Mouse (Mus musculus) forebrain, embryonic 15.5 days (tissue): ENCODE measurements at regions not wholly inside any gene's neighbourhood (a gene's known extent, or its start where the extent isn't known, plus 50 kb on each side); places are given as distances from the start of the nearest gene placed in this dataset.

Source experiments
- ATAC-seq: fragments of 200-750 bp; cut with Nextera tagmentation; replicated peaks from 2 replicates; pipeline ENCODE4 v1.8.0; 2017; ENCODE audit warnings: mild to moderate bottlenecking, moderate TSS enrichment, moderate library complexity
- H3K27ac ChIP-seq: fragments of 300-500 bp; sonication (generic); replicated peaks from 2 replicates; pipeline ENCODE4 v1.5.1; 2015; ENCODE audit warnings: mild to moderate bottlenecking, inconsistent platforms
- H3K27me3 ChIP-seq: fragments of 300-500 bp; sonication (generic); 2 replicates; pipeline ENCODE4 v1.6.1; 2015; ENCODE audit warnings: inconsistent platforms
- H3K36me3 ChIP-seq: fragments of 300-500 bp; sonication (generic); 2 replicates; pipeline ENCODE4 v1.6.1; 2015; ENCODE audit warnings: mild to moderate bottlenecking, inconsistent platforms
- H3K4me1 ChIP-seq: fragments of 300-500 bp; sonication (generic); 2 replicates; pipeline ENCODE4 v1.6.1; 2015; ENCODE audit warnings: inconsistent platforms
- H3K4me2 ChIP-seq: fragments of 300-500 bp; sonication (generic); replicated peaks from 2 replicates; pipeline ENCODE4 v1.6.1; 2015; ENCODE audit warnings: mild to moderate bottlenecking, inconsistent platforms
- H3K4me3 ChIP-seq: fragments of 300-500 bp; sonication (generic); 2 replicates; pipeline ENCODE4 v1.5.1; 2015; ENCODE audit warnings: mild to moderate bottlenecking, inconsistent platforms
- H3K9ac ChIP-seq: fragments of 300-500 bp; sonication (generic); replicated peaks from 2 replicates; pipeline ENCODE4 v1.6.1; 2015; ENCODE audit warnings: mild to moderate bottlenecking, inconsistent platforms
- H3K9me3 ChIP-seq: fragments of 300-500 bp; sonication (generic); 2 replicates; pipeline ENCODE4 v1.6.1; 2016; ENCODE audit warnings: inconsistent platforms
- WGBS: fragments of 180-500 bp; shearing (Covaris S2); methylation state at CpG from one replicate; pipeline ENCODE4 v1.1.7; 2015; ENCODE audit warnings: mixed read lengths; 5-methylcytosine and 5-hydroxymethylcytosine counted together

- Histone ChIP-seq H3K4me2 (no peak overlapping the region), H3K27ac (0 out of 2 replicates have a peak overlapping the region, but pooled peaks have one; percentile 17), H3K9ac (no peak overlapping the region), H3K4me1 (peaks cover 14% of the 10 kb centered on the region), H3K4me3 (no peak overlapping the region), H3K36me3 (no peaks in the 10 kb centered on the region), H3K27me3 (no peaks in the 10 kb centered on the region), H3K9me3 (no peaks in the 10 kb centered on the region)
- 13% methylated on average over 4 of the region's 4 CpGs for whole genome bisulfite sequencing
- ATAC-seq: peak; percentile 87
Observed at GRCm38 (mm10) chr10:9569277-9569676, 105.7 kb downstream of the Samd5 start.

GRCm38 (mm10) chr10:9557517-9558065 is 117.4 kb downstream of the Samd5 start:
- Histone ChIP-seq H3K36me3 (no peaks in the 10 kb centered on the region), H3K9me3 (no peaks in the 10 kb centered on the region), H3K9ac (no peak overlapping the region), H3K27me3 (no peaks in the 10 kb centered on the region), H3K27ac (no peak overlapping the region), H3K4me3 (no peak overlapping the region), H3K4me2 (no peak overlapping the region), H3K4me1 (no peaks in the 10 kb centered on the region)
- no peak for ATAC-seq
- WGBS: 24% methylated on average over 4 of the region's 4 CpGs

- Histone ChIP-seq H3K4me2 (no peak overlapping the region), H3K36me3 (no peaks in the 10 kb centered on the region), H3K27ac (no peak overlapping the region), H3K4me3 (no peak overlapping the region), H3K27me3 (no peaks in the 10 kb centered on the region), H3K9me3 (no peaks in the 10 kb centered on the region), H3K4me1 (no peaks in the 10 kb centered on the region), H3K9ac (no peak overlapping the region)
- ATAC-seq: no peak
- WGBS: 51% methylated on average over 1 of the region's 1 CpGs
Observed at GRCm38 (mm10) chr10:9557092-9557491, 117.9 kb downstream of the Samd5 start.

- 12% methylated on average over 3 of the region's 3 CpGs for WGBS
- Histone ChIP-seq H3K4me3 (no peak overlapping the region), H3K36me3 (no peaks in the 10 kb centered on the region), H3K27me3 (no peaks in the 10 kb centered on the region), H3K27ac (no peak overlapping the region), H3K4me1 (no peaks in the 10 kb centered on the region), H3K9ac (no peak overlapping the region), H3K9me3 (no peaks in the 10 kb centered on the region), H3K4me2 (no peak overlapping the region)
- ATAC-seq: no peak; the same call in 1 of the 2 replicates
Observed at GRCm38 (mm10) chr10:9553946-9554345, 121.1 kb downstream of the Samd5 start.

- Histone ChIP-seq H3K9ac (no peak overlapping the region), H3K4me3 (no peak overlapping the region), H3K9me3 (no peaks in the 10 kb centered on the region), H3K4me2 (no peak overlapping the region), H3K27me3 (no peaks in the 10 kb centered on the region), H3K27ac (no peak overlapping the region), H3K36me3 (no peaks in the 10 kb centered on the region), H3K4me1 (peaks cover 8% of the 10 kb centered on the region)
- 78% methylated on average over 10 of the region's 10 CpGs for WGBS
- no peak for ATAC-seq
Observed at GRCm38 (mm10) chr10:9549913-9550709, 124.9 kb downstream of the Samd5 start.

GRCm38 (mm10) chr10:9545807-9546206 is 129.2 kb downstream of the Samd5 start:
- H3K4me3 ChIP-seq: no peak overlapping the region
- H3K9ac ChIP-seq: no peak overlapping the region
- H3K4me2 ChIP-seq: no peak overlapping the region
- H3K27ac ChIP-seq: no peak overlapping the region
- H3K27me3 ChIP-seq: no peaks in the 10 kb centered on the region
- no peak; the same call in 1 of the 2 replicates for ATAC-seq
- H3K36me3 ChIP-seq: no peaks in the 10 kb centered on the region
- H3K4me1 ChIP-seq: peaks cover 10% of the 10 kb centered on the region
- no peaks in the 10 kb centered on the region for H3K9me3 ChIP-seq
- WGBS: 19% methylated on average over 6 of the region's 6 CpGs

GRCm38 (mm10) chr10:9544041-9544786 is 130.8 kb downstream of the Samd5 start:
- Histone ChIP-seq H3K4me3 (no peak overlapping the region), H3K4me1 (peaks cover 10% of the 10 kb centered on the region), H3K27me3 (no peaks in the 10 kb centered on the region), H3K9me3 (no peaks in the 10 kb centered on the region), H3K4me2 (no peak overlapping the region), H3K36me3 (no peaks in the 10 kb centered on the region), H3K9ac (no peak overlapping the region), H3K27ac (no peak overlapping the region)
- ATAC-seq: no peak
- 36% methylated on average over 4 of the region's 4 CpGs for whole genome bisulfite sequencing

- 94% methylated on average over 1 of the region's 1 CpGs for WGBS
- H3K4me1 ChIP-seq: peaks cover 10% of the 10 kb centered on the region
- H3K9me3 ChIP-seq: no peaks in the 10 kb centered on the region
- H3K27ac ChIP-seq: no peak overlapping the region
- H3K4me2 ChIP-seq: no peak overlapping the region
- H3K9ac ChIP-seq: no peak overlapping the region
- H3K27me3 ChIP-seq: no peaks in the 10 kb centered on the region
- H3K4me3 ChIP-seq: no peak overlapping the region
- no peaks in the 10 kb centered on the region for H3K36me3 ChIP-seq
- ATAC-seq: no peak
Observed at GRCm38 (mm10) chr10:9541579-9541978, 133.4 kb downstream of the Samd5 start.

GRCm38 (mm10) chr10:9537686-9538085 is 137.3 kb downstream of the Samd5 start:
- Histone ChIP-seq H3K9me3 (no peaks in the 10 kb centered on the region), H3K4me1 (peaks cover 15% of the 10 kb centered on the region; the same call in 1 of the 2 replicates), H3K27ac (no peak overlapping the region), H3K9ac (no peak overlapping the region), H3K4me2 (no peak overlapping the region), H3K27me3 (no peaks in the 10 kb centered on the region), H3K36me3 (no peaks in the 10 kb centered on the region), H3K4me3 (no peak overlapping the region)
- 73% methylated on average over 3 of the region's 3 CpGs for WGBS
- ATAC-seq: no peak

GRCm38 (mm10) chr10:9534552-9534951 is 140.5 kb downstream of the Samd5 start:
- Histone ChIP-seq H3K4me2 (no peak overlapping the region), H3K4me1 (peaks cover 15% of the 10 kb centered on the region; the same call in 1 of the 2 replicates), H3K27ac (no peak overlapping the region), H3K9me3 (no peaks in the 10 kb centered on the region), H3K9ac (no peak overlapping the region), H3K4me3 (no peak overlapping the region), H3K36me3 (no peaks in the 10 kb centered on the region), H3K27me3 (no peaks in the 10 kb centered on the region)
- 22% methylated on average over 8 of the region's 8 CpGs for WGBS
- ATAC-seq: peak; percentile 76

GRCm38 (mm10) chr10:9533283-9533682 is 141.7 kb downstream of the Samd5 start:
- WGBS: 29% methylated on average over 2 of the region's 2 CpGs
- ATAC-seq: no peak
- no peaks in the 10 kb centered on the region for H3K36me3 ChIP-seq

GRCm38 (mm10) chr10:9531931-9532330 is 143.1 kb downstream of the Samd5 start:
- no peak overlapping the region for H3K4me2 ChIP-seq

More at GRCm38 (mm10) chr10:9533283-9533682, 141.7 kb downstream of the Samd5 start:
- Histone ChIP-seq H3K4me1 (peaks cover 15% of the 10 kb centered on the region; the same call in 1 of the 2 replicates), H3K9ac (no peak overlapping the region), H3K27me3 (no peaks in the 10 kb centered on the region), H3K27ac (no peak overlapping the region), H3K4me3 (no peak overlapping the region), H3K9me3 (no peaks in the 10 kb centered on the region), H3K4me2 (no peak overlapping the region)

More at GRCm38 (mm10) chr10:9531931-9532330, 143.1 kb downstream of the Samd5 start:
- no peaks in the 10 kb centered on the region for H3K9me3 ChIP-seq
- no peaks in the 10 kb centered on the region for H3K27me3 ChIP-seq
- H3K4me3 ChIP-seq: no peak overlapping the region
- 23% methylated on average over 5 of the region's 5 CpGs for WGBS
- H3K27ac ChIP-seq: no peak overlapping the region
- ATAC-seq: no peak
- H3K9ac ChIP-seq: no peak overlapping the region
- no peaks in the 10 kb centered on the region for H3K36me3 ChIP-seq
- H3K4me1 ChIP-seq: peaks cover 15% of the 10 kb centered on the region; the same call in 1 of the 2 replicates
